Mouse (Mus musculus) heart, embryonic 11.5 days (tissue): Measurements from ENCODE around the gene Pcolce2. TPM values are rescaled to one million over a fixed set of nuclear protein-coding genes. Genes with fewer than 3 reads are reported as not detected.

Experiments used
- ATAC-seq: fragments of 200-750 bp; cut with Nextera tagmentation; replicated peaks from 2 replicates; pipeline ENCODE4 v1.8.0; 2017; ENCODE audit warnings: moderate library complexity; ENCODE audit not compliant: insufficient number of reproducible peaks, low FRiP score, low TSS enrichment
- H3K27ac ChIP-seq: fragments of 300-500 bp; sonication (generic); 2 replicates; pipeline ENCODE4 v1.5.1; 2014; ENCODE audit warnings: mild to moderate bottlenecking, low read depth, low read length
- H3K27me3 ChIP-seq: fragments of 300-500 bp; sonication (generic); 2 replicates; pipeline ENCODE4 v1.6.1; 2014; ENCODE audit warnings: mild to moderate bottlenecking, low read length, mixed read lengths; ENCODE audit not compliant: control insufficient read depth, insufficient read depth
- H3K36me3 ChIP-seq: fragments of 300-500 bp; sonication (generic); 2 replicates; pipeline ENCODE4 v1.6.1; 2014; ENCODE audit warnings: mild to moderate bottlenecking, low read length, moderate library complexity, mixed read lengths; ENCODE audit not compliant: control insufficient read depth, insufficient read depth
- H3K4me1 ChIP-seq: fragments of 300-500 bp; sonication (generic); 2 replicates; pipeline ENCODE4 v1.6.1; 2014; ENCODE audit warnings: low read length; ENCODE audit not compliant: control insufficient read depth, insufficient read depth
- H3K4me2 ChIP-seq: fragments of 300-500 bp; sonication (generic); 2 replicates; pipeline ENCODE4 v1.6.1; 2014; ENCODE audit warnings: mild to moderate bottlenecking, moderate library complexity
- H3K4me3 ChIP-seq: fragments of 300-500 bp; sonication (generic); 2 replicates; pipeline ENCODE4 v1.5.1; 2014; ENCODE audit warnings: low read depth, low read length
- H3K9ac ChIP-seq: fragments of 300-500 bp; sonication (generic); 2 replicates; pipeline ENCODE4 v1.6.1; 2014; ENCODE audit warnings: mild to moderate bottlenecking, low read depth, low read length, moderate library complexity
- H3K9me3 ChIP-seq: fragments of 300-500 bp; sonication (generic); replicated peaks from 2 replicates; pipeline ENCODE4 v1.6.1; 2016; ENCODE audit warnings: low read length; ENCODE audit not compliant: control insufficient read depth
- WGBS: fragments of 180-500 bp; shearing (Covaris S2); extraction: QIAGEN DNeasy Blood & Tissue Kit; methylation state at CpG from one replicate; pipeline ENCODE4 v1.1.7; 2014; ENCODE audit not compliant: insufficient replicate concordance; 5-methylcytosine and 5-hydroxymethylcytosine counted together
- polyA plus RNA-seq: library from polyadenylated mRNA; unstranded; fragments of >200 nt; fragmentation: Nextera tagmentation; extraction: Ambion mirVana; gene quantifications from 2 replicates; pipeline ENCODE4 v1.2.1, GENCODE M21; 2014

Gene Pcolce2
- polyA plus RNA-seq, 1 experiment from 2014 or later: 1.8 TPM

DNA sequence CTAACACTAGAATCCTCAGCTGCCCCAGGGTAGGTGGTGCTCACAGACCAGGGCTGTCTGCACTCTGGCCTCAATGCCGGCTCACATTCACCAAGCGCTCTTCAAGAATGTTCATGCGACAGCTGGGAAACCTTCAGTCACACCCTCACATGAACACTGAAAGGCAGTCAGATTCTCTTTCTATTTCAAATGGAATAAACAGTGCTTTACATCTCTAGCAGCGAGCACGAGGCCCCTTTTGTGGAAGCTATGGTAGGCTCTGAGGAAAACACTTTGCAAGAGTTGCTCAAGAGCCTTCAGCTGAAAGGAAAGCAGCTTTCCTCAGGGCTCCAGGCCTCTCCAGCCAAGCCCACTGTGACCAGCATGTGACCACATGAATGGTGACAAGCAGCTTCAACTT is 68.0 kb downstream of the Pcolce2 start:
- no peak overlapping the region for H3K27ac ChIP-seq
- H3K9me3 ChIP-seq: no peaks in the 10 kb centered on the region
- no peak overlapping the region for H3K4me3 ChIP-seq
- H3K4me1 ChIP-seq: no peaks in the 10 kb centered on the region
- 67% methylated on average over 5 of the region's 5 CpGs for WGBS
- H3K9ac ChIP-seq: no peak overlapping the region
- H3K36me3 ChIP-seq: no peaks in the 10 kb centered on the region
- no peak overlapping the region for H3K4me2 ChIP-seq
- no peak for ATAC-seq
- H3K27me3 ChIP-seq: no peaks in the 10 kb centered on the region

DNA sequence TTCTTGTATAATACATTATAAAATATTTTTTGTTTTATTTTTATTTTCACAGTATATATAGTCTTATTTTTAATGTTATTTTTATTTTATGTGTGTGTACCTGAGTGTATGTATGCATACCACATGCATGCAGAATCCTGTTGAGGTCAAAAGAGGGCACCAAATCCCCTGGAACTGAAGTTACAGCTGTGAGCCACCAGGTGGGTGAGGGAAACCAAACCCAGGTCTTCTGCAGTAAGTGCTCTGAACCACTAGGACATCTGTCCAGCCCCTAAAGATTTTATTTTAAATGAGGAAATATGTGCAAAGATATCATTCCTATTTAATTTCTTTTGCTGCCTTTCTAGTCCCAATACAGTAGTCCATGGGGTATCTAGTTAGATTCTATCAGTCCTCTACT is 71.5 kb downstream of the Pcolce2 start:
- H3K27me3 ChIP-seq: no peaks in the 10 kb centered on the region
- ATAC-seq: no peak
- no peaks in the 10 kb centered on the region for H3K9me3 ChIP-seq
- H3K36me3 ChIP-seq: no peaks in the 10 kb centered on the region
- no peaks in the 10 kb centered on the region for H3K4me1 ChIP-seq
- H3K4me2 ChIP-seq: no peak overlapping the region
- no peak overlapping the region for H3K9ac ChIP-seq
- H3K27ac ChIP-seq: no peak overlapping the region
- H3K4me3 ChIP-seq: no peak overlapping the region

DNA sequence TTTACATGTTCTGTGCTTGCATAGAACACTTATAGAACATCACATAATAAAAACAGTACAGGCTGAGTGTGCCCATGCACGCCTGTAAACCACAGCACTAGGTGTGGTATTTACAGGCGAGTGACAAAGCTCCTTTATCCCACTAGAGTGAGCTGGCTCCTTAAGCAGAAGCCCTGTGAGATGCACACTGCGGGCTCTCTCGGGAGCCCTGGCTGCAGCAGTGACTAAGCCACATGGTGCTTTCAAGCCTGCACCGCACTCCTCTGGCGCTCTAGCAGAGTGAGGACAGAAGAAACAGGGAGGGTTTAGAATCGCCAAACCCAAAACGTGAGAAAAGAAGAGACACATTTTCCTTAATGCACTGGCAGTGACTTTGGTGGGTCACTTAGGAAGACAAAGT is 75.2 kb downstream of the Pcolce2 start:
- H3K9ac ChIP-seq: no peak overlapping the region
- H3K9me3 ChIP-seq: no peaks in the 10 kb centered on the region
- no peak overlapping the region for H3K4me2 ChIP-seq
- 34% methylated on average over 8 of the region's 8 CpGs for WGBS
- H3K36me3 ChIP-seq: no peaks in the 10 kb centered on the region
- no peak overlapping the region for H3K27ac ChIP-seq
- ATAC-seq: no peak
- H3K27me3 ChIP-seq: no peaks in the 10 kb centered on the region
- no peak overlapping the region for H3K4me3 ChIP-seq
- H3K4me1 ChIP-seq: no peaks in the 10 kb centered on the region

DNA sequence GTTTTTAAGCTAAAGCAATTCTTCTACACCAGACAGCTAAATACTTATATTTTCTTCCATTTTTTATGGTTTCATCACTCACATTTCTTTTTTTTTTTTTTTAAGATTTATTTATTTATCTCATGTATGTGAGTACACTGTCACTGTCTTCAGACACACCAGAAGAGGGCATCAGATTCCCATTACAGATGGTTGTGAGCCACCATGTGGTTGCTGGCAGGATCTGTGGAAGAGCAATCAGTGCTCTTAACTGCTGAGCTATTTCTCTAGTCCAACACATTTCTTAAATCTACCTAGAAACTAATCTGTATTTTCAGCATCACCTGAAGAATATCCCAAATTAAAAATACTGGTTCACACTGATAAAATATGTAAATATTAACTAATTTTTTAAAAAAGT is 98.8 kb downstream of the Pcolce2 start:
- H3K4me2 ChIP-seq: no peak overlapping the region
- H3K36me3 ChIP-seq: no peaks in the 10 kb centered on the region
- ATAC-seq: no peak
- H3K4me3 ChIP-seq: no peak overlapping the region
- H3K9me3 ChIP-seq: no peaks in the 10 kb centered on the region
- no peak overlapping the region for H3K9ac ChIP-seq
- H3K4me1 ChIP-seq: no peaks in the 10 kb centered on the region
- no peak overlapping the region for H3K27ac ChIP-seq
- no peaks in the 10 kb centered on the region for H3K27me3 ChIP-seq

DNA sequence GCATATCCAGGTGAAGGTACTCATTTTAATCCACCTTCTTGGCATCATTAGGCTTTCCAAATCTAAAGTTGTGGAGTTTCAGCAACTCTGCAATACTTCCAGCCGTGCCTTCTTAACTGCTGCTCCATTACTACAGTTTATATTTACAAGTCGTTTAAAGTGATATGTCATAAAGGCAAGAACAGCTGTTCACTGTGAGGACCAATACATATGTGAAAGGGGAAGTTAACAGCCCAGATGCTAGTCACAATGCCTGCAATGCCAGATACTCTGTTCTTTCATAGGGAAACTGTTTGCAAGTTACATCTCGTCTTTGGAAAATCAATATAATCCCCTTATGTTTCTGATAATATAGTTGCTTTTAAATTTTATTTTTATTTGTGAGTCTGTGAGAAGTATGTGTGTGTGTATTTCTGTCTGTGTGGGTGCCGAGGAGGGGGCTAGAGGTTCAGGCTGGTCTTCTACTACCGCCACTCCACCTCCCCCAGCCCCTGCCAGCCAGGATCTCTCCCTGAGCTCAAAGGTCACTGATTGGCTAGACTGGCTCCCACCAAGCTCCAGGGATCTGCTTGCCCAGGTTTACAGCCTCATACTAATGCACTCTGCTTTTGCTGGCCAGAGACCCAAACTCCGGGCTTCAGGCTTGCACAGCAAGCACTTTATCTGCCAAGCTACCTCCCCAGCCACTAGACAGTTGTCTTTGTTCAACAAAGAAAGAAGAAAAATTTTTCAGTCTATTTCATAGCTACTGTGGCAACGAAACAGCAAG is 107.6 kb downstream of the Pcolce2 start:
- WGBS: 66% methylated on average over 7 of the region's 7 CpGs
- H3K9ac ChIP-seq: no peak overlapping the region
- H3K9me3 ChIP-seq: no peaks in the 10 kb centered on the region
- H3K27ac ChIP-seq: no peak overlapping the region
- peaks cover 4% of the 10 kb centered on the region; the same call in 1 of the 2 replicates for H3K4me1 ChIP-seq
- peaks cover 4% of the 10 kb centered on the region for H3K27me3 ChIP-seq
- H3K4me2 ChIP-seq: no peak overlapping the region
- ATAC-seq: no peak
- no peak overlapping the region for H3K4me3 ChIP-seq
- no peaks in the 10 kb centered on the region for H3K36me3 ChIP-seq

DNA sequence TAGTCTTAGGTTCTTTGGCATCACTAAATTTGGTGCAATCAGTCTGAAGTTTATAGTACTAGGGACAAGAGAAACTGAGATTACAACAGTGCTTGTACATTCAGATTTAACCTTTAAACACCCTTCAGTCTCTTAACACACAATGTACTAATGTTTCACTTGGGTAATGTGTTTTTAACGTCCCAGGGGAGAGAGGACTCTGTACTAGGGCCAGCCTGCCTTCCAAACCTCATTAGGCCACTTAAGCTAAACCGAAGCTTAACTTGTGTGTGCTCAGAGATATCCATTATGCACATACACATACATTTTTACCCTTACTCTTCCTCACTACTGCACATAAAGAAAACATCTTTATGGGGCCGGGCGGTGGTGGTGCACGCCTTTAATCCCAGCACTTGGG is 109.9 kb downstream of the Pcolce2 start:
- Histone ChIP-seq H3K36me3 (no peaks in the 10 kb centered on the region), H3K27me3 (peaks cover 9% of the 10 kb centered on the region), H3K4me3 (no peak overlapping the region), H3K9ac (no peak overlapping the region), H3K27ac (no peak overlapping the region), H3K4me1 (peaks cover 4% of the 10 kb centered on the region; the same call in 1 of the 2 replicates), H3K4me2 (no peak overlapping the region), H3K9me3 (no peaks in the 10 kb centered on the region)
- WGBS: 87% methylated on average over 5 of the region's 5 CpGs
- no peak for ATAC-seq

Other genes starting within 250 kb of the Pcolce2 start
- 2.2 and 2.9 TPM in 2 replicates for gene Chst2, start 230.9 kb upstream of the Pcolce2 start, polyA plus RNA-seq
- 89.0 and 102 TPM in 2 replicates for gene U2surp, start 125.6 kb upstream of the Pcolce2 start, polyA plus RNA-seq
- gene Paqr9, start 77.9 kb upstream of the Pcolce2 start, polyA plus RNA-seq: 0.70 and 0.86 TPM in 2 replicates
- gene Trpc1, start 112.8 kb downstream of the Pcolce2 start, polyA plus RNA-seq: 2.1 and 2.2 TPM in 2 replicates
- gene Pls1, start 207.7 kb downstream of the Pcolce2 start, polyA plus RNA-seq: 2.3 and 2.4 TPM in 2 replicates
- gene Atr, start 220.0 kb downstream of the Pcolce2 start, polyA plus RNA-seq: 14.1 and 16.9 TPM in 2 replicates